In the genomic region with DNA sequence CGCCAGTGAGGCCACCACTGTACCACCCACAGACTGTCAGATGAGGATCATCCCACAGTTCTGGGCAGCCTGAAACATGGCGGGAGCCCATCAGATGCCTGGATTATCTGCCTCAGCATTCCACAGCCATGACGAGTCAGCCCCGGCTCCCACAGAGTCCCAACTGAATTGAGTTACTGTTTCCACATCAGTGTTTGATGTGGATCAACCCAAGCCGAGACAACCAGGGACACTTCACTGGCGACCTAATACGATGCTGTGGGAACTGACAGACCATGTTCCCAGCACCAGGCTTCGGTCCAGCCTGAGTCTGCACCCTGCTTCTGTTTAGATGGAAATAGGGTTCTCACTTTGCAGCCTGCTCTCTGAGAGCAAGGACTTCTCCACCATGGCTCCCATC, we compare ENCODE assay signal across 10 mouse cellular contexts. TPM values are rescaled to one million over a fixed set of nuclear protein-coding genes. Genes with fewer than 3 reads are reported as not detected.
DNase-seq lines count a peak whose midpoint lies in the region; ATAC-seq lines count a peak whose summit lies in the region.
"Had no signal": no experiment of that assay in that cellular context is flagged by ENCODE, and none has a peak within 500 bp of the region (broad histone marks: within the 10 kb centered on the region; RNA-seq: fewer than 3 reads in every experiment).

No protein-coding gene starts in this region.

- no peak for DNase-seq in hindbrain, embryonic 10.5 days (ENCODE audit: low spot score)
- DNase-seq in fibroblast of lung, adult 2 months (ENCODE audit: low read depth): peak; percentile 61
- peak; percentile 69 to 77 for DNase-seq in heart, postnatal 10 days
- peak; percentile 53 for DNase-seq in retina, postnatal 1 day
- no peak for DNase-seq in yolk sac, embryonic 10.5 days (ENCODE audit: low spot score)
- DNase-seq in cerebellum, postnatal 36 days: no peak
- DNase-seq: liver had no signal

- H3K9me3 ChIP-seq in hindbrain, embryonic 10.5 days: no peaks in the 10 kb centered on the region
- no peaks in the 10 kb centered on the region for H3K9me3 ChIP-seq in hindbrain, embryonic 13.5 days

- H3K9ac ChIP-seq in hindbrain, embryonic 13.5 days: no peak overlapping the region

- 82% methylated on average over 8 of the region's 8 CpGs for WGBS in hindbrain, embryonic 10.5 days
- WGBS in hindbrain, embryonic 13.5 days: 81% methylated on average over 8 of the region's 8 CpGs

- ATAC-seq in hindbrain, embryonic 13.5 days (ENCODE audit: low FRiP score): no peak
- no peak for ATAC-seq in cerebellum, adult (ENCODE audit: insufficient number of reproducible peaks, low FRiP score, low TSS enrichment)

- intact Hi-C loops in heart, postnatal 10 days (cut with DNase I): no loop called here

- H3K27ac ChIP-seq in hindbrain, embryonic 10.5 days: 0 out of 2 replicates have a peak overlapping the region, but pooled peaks have one; percentile 1
- H3K27ac ChIP-seq in hindbrain, embryonic 13.5 days: no peak overlapping the region
- H3K27ac ChIP-seq: kidney, postnatal 0 days had no signal

- H3K36me3 ChIP-seq in hindbrain, embryonic 10.5 days: peaks cover 19% of the 10 kb centered on the region
- H3K36me3 ChIP-seq in hindbrain, embryonic 13.5 days: no peaks in the 10 kb centered on the region

- H3K27me3 ChIP-seq in hindbrain, embryonic 10.5 days (ENCODE audit: insufficient read depth, poor library complexity, severe bottlenecking): no peaks in the 10 kb centered on the region
- H3K27me3 ChIP-seq in hindbrain, embryonic 13.5 days: no peaks in the 10 kb centered on the region

- no peak overlapping the region for H3K4me2 ChIP-seq in hindbrain, embryonic 13.5 days

- H3K4me3 ChIP-seq in hindbrain, embryonic 10.5 days: no peak overlapping the region
- H3K4me3 ChIP-seq in hindbrain, embryonic 13.5 days: no peak overlapping the region

- H3K4me1 ChIP-seq in hindbrain, embryonic 10.5 days (replicated peaks): peaks cover 32% of the 10 kb centered on the region
- H3K4me1 ChIP-seq in hindbrain, embryonic 13.5 days (replicated peaks): peaks cover 22% of the 10 kb centered on the region

RNA-seq across cellular contexts. Expression of a gene that starts 58.1 kb away (rescaled TPM):
- polyA plus RNA-seq in hindbrain, embryonic 10.5 days (2016; fragmentation: Nextera tagmentation; extraction: Ambion mirVana): 17.4 and 17.5 TPM in 2 replicates
- polyA plus RNA-seq in hindbrain, embryonic 13.5 days (2015; fragmentation: Nextera tagmentation; extraction: Ambion mirVana): 15.0 and 17.3 TPM in 2 replicates
- total RNA-seq in heart, postnatal 10 days (2021): 10 to 100 TPM; 28.7 to 29.7 TPM

Comparison
In these comparisons a context has a peak if more than half of its experiments do, and no peak if none do; other contexts are left out.
1. DNase-seq: peak in fibroblast of lung, adult 2 months (single experiment), heart, postnatal 10 days (2 of 2) and retina, postnatal 1 day (single experiment); none in hindbrain, embryonic 10.5 days (single experiment), yolk sac, embryonic 10.5 days (single experiment) and cerebellum, postnatal 36 days (0 of 2).